Mouse (Mus musculus): ENCODE results near the gene Klhl8.

Gene Klhl8

GRCm38 (mm10) chr5:103846609-103847008 lies 64.5 kb downstream of the Klhl8 start:
- no peak for DNase-seq (ENCODE audit: low read depth, low spot score)

GRCm38 (mm10) chr5:103846154-103846551 lies 64.9 kb downstream of the Klhl8 start:
- DNase-seq (ENCODE audit: low read depth, low spot score), result no peak

- DNase-seq (ENCODE audit: low read depth, low spot score), result peak; percentile 60
These were observed 65.5 kb downstream of the Klhl8 start for GRCm38 (mm10) chr5:103845418-103846153.

GRCm38 (mm10) chr5:103843938-103844337 lies 67.1 kb downstream of the Klhl8 start:
- DNase-seq (ENCODE audit: low read depth, low spot score), result peak; percentile 57

GRCm38 (mm10) chr5:103839265-103839626 lies 71.8 kb downstream of the Klhl8 start:
- no peak for DNase-seq (ENCODE audit: low read depth, low spot score)

- no peak for DNase-seq (ENCODE audit: low read depth, low spot score)
These were observed 72.4 kb downstream of the Klhl8 start for GRCm38 (mm10) chr5:103838550-103839264.

GRCm38 (mm10) chr5:103836148-103836784 lies 74.8 kb downstream of the Klhl8 start:
- DNase-seq (ENCODE audit: low read depth, low spot score), result no peak

GRCm38 (mm10) chr5:103835471-103836147 lies 75.5 kb downstream of the Klhl8 start:
- no peak for DNase-seq (ENCODE audit: low read depth, low spot score)

GRCm38 (mm10) chr5:103830886-103831285 lies 80.2 kb downstream of the Klhl8 start:
- no peak for DNase-seq (ENCODE audit: low read depth, low spot score)

GRCm38 (mm10) chr5:103829158-103829557 lies 81.9 kb downstream of the Klhl8 start:
- no peak for DNase-seq (ENCODE audit: low read depth, low spot score)

- DNase-seq (ENCODE audit: low read depth, low spot score), result no peak
These were observed 82.3 kb downstream of the Klhl8 start for GRCm38 (mm10) chr5:103828729-103829128.

- no peak for DNase-seq (ENCODE audit: low read depth, low spot score)
These were observed 82.8 kb downstream of the Klhl8 start for GRCm38 (mm10) chr5:103828304-103828703.

- DNase-seq (ENCODE audit: low read depth, low spot score), result no peak
These were observed 88.1 kb downstream of the Klhl8 start for GRCm38 (mm10) chr5:103822949-103823348.

- DNase-seq (ENCODE audit: low read depth, low spot score), result no peak
These were observed 89.4 kb downstream of the Klhl8 start for GRCm38 (mm10) chr5:103821500-103822298.

- no peak for DNase-seq (ENCODE audit: low read depth, low spot score)
These were observed 90.0 kb downstream of the Klhl8 start for GRCm38 (mm10) chr5:103821062-103821461.

- no peak for DNase-seq (ENCODE audit: low read depth, low spot score)
These were observed 91.4 kb downstream of the Klhl8 start for GRCm38 (mm10) chr5:103819674-103820073.

GRCm38 (mm10) chr5:103818602-103819001 lies 92.5 kb downstream of the Klhl8 start:
- no peak for DNase-seq (ENCODE audit: low read depth, low spot score)

- peak; percentile 85 for DNase-seq (ENCODE audit: low read depth, low spot score)
These were observed 93.3 kb downstream of the Klhl8 start for GRCm38 (mm10) chr5:103817754-103818153.

GRCm38 (mm10) chr5:103816718-103817117 lies 94.3 kb downstream of the Klhl8 start:
- no peak for DNase-seq (ENCODE audit: low read depth, low spot score)

GRCm38 (mm10) chr5:103815249-103815617 lies 95.8 kb downstream of the Klhl8 start:
- no peak for DNase-seq (ENCODE audit: low read depth, low spot score)

- DNase-seq (ENCODE audit: low read depth, low spot score), result no peak
These were observed 96.4 kb downstream of the Klhl8 start for GRCm38 (mm10) chr5:103814551-103815248.

Data from mesoderm, embryonic 11.5 days (tissue).